Mouse (Mus musculus) urinary bladder, adult 2 months (tissue): ENCODE results near the gene Spn. TPM values are rescaled to one million over a fixed set of nuclear protein-coding genes. Genes with fewer than 3 reads are reported as not detected.
"Not testable (repeated sequence)": the region's sequence is repeated elsewhere in the genome, so short reads cannot be mapped to it uniquely, and the experiment has no call there.

Source experiments
- DNase-seq: peaks from one replicate; pipeline ENCODE4 v3.0.0; 2022; ENCODE audit warnings: low spot score
- polyA plus RNA-seq: library from polyadenylated mRNA; depleted of rRNA; stranded (reverse); fragments of >200 nt; gene quantifications from 2 replicates; pipeline ENCODE4 v1.2.3, GENCODE M21; 2012; rRNA removed

The Spn gene
- 1.2 and 1.9 TPM in 2 replicates for polyA plus RNA-seq

- no peak for DNase-seq
Measured at GRCm38 (mm10) chr7:127137262-127138017, at the start of gene Spn. TSS of gene Spn (minus strand) at chr7:127137823.

GRCm38 (mm10) chr7:127187351-127187750 lies 49.7 kb upstream of the Spn start:
- DNase-seq: no peak

- DNase-seq: no peak
Measured at GRCm38 (mm10) chr7:127185601-127186000, 48.0 kb upstream of the Spn start.

- DNase-seq: no peak
Measured at GRCm38 (mm10) chr7:127184720-127185119, 47.1 kb upstream of the Spn start.

- DNase-seq: no peak
Measured at GRCm38 (mm10) chr7:127183828-127184227, 46.2 kb upstream of the Spn start.

GRCm38 (mm10) chr7:127183345-127183744 lies 45.7 kb upstream of the Spn start:
- no peak for DNase-seq

GRCm38 (mm10) chr7:127181724-127182123 lies 44.1 kb upstream of the Spn start:
- not testable (repeated sequence) for DNase-seq

- DNase-seq: no peak
Measured at GRCm38 (mm10) chr7:127180783-127181182, 43.2 kb upstream of the Spn start.

GRCm38 (mm10) chr7:127176937-127177336 lies 39.3 kb upstream of the Spn start:
- DNase-seq: no peak

GRCm38 (mm10) chr7:127166501-127166900 lies 28.9 kb upstream of the Spn start:
- no peak for DNase-seq

GRCm38 (mm10) chr7:127165607-127166493 lies 28.2 kb upstream of the Spn start:
- no peak for DNase-seq

- no peak for DNase-seq
Measured at GRCm38 (mm10) chr7:127164002-127164401, 26.4 kb upstream of the Spn start.

GRCm38 (mm10) chr7:127162546-127162945 lies 24.9 kb upstream of the Spn start:
- DNase-seq: no peak

- DNase-seq: no peak
Measured at GRCm38 (mm10) chr7:127157548-127157947, 19.9 kb upstream of the Spn start.

- DNase-seq: no peak
Measured at GRCm38 (mm10) chr7:127153477-127153876, 15.9 kb upstream of the Spn start.

GRCm38 (mm10) chr7:127152464-127152863 lies 14.8 kb upstream of the Spn start:
- no peak for DNase-seq

- no peak for DNase-seq
Measured at GRCm38 (mm10) chr7:127147901-127148300, 10.3 kb upstream of the Spn start.

GRCm38 (mm10) chr7:127146267-127146603 lies 8.6 kb upstream of the Spn start:
- DNase-seq: no peak

- no peak for DNase-seq
Measured at GRCm38 (mm10) chr7:127145387-127146266, 8.0 kb upstream of the Spn start.

GRCm38 (mm10) chr7:127144412-127144811 lies 6.8 kb upstream of the Spn start:
- no peak for DNase-seq

GRCm38 (mm10) chr7:127142666-127143065 lies 5.0 kb upstream of the Spn start:
- DNase-seq: no peak

GRCm38 (mm10) chr7:127142214-127142613 lies 4.6 kb upstream of the Spn start:
- no peak for DNase-seq
